8 mouse cellular contexts compared by ENCODE assay signal in the genomic region with DNA sequence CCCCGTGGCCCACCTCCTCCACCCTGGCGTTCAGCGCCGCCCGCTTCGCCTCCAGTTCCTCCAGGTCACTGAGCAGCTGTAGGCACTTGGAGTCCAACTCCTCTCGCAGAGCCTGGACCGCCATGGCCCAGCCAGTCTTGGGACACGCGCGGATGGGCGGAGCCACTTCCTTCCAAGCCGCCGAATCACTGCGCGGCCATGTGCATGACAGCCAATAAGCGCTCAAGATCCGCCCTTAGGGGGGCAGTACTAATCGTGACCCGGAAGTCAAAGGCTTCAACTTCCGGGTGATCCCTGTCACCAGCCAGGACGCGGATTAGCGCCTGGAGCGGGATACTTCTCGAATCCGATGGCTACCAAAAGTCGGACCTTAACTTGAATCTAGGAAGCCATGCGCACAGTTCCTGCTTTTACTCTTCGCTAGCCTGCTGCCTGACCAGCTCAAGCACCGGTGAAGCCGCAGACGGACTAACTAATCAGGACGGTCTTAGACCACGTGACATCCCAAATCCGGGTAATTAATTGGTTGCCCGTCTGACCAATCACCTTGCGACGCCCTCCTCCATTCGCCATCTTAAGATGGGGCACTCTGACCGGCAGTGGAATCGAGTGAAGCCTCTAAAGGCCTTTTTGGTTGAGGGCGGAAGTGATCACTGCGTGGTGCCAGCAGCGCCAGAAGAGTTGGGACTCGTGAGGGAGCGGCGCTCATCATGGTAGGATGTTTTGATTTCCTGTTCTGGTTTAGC. TPM values are rescaled to one million over a fixed set of nuclear protein-coding genes. Genes with fewer than 3 reads are reported as not detected.
DNase-seq lines count a peak whose midpoint lies in the region; ATAC-seq lines count a peak whose summit lies in the region.

Gene Ccdc115, minus strand, starts transcription at position 458 of the 746 bp plus-strand sequence.
Gene Imp4, plus strand, starts transcription at position 637 of the 746 bp plus-strand sequence.

- no peaks in the 10 kb centered on the region for H3K27me3 ChIP-seq in lung, embryonic 16.5 days (ENCODE audit: control insufficient read depth, insufficient read depth, low read depth, low read length)

- under 1% methylated on average over 48 of the region's 48 CpGs for WGBS in lung, embryonic 16.5 days

- peak within 1 kb of the TSS; percentile 87 for H3K4me3 ChIP-seq in lung, embryonic 16.5 days (ENCODE audit: low read length)

- H3K9ac ChIP-seq in lung, embryonic 16.5 days (ENCODE audit: low read length) = peak within 1 kb of the TSS; percentile 77

- peak; percentile 92 to 93 for ATAC-seq in hematopoietic stem cell, adult 5-6 weeks (replicated peaks in 1 of 2; ENCODE audit: insufficient read depth in 1 of 2, low FRiP score in 2 of 2, low TSS enrichment in 1 of 2, low read depth in 1 of 2, poor library complexity in 2 of 2, severe bottlenecking in 2 of 2)
- ATAC-seq in lung, embryonic 16.5 days (ENCODE audit: low read depth) = peak; percentile 96

- H3K9me3 ChIP-seq in lung, embryonic 16.5 days (ENCODE audit: control insufficient read depth, low read length) = no peaks in the 10 kb centered on the region

- peak within 1 kb of the TSS; percentile 60 for H3K27ac ChIP-seq in lung, embryonic 16.5 days (ENCODE audit: low read length)

- peaks cover 13% of the 10 kb centered on the region for H3K4me1 ChIP-seq in lung, embryonic 16.5 days (replicated peaks; ENCODE audit: control insufficient read depth, insufficient read depth, low read length)

- peaks cover 24% of the 10 kb centered on the region for H3K36me3 ChIP-seq in lung, embryonic 16.5 days (ENCODE audit: control insufficient read depth, insufficient read depth, low read length)

- peak within 1 kb of the TSS; percentile 86 for H3K4me2 ChIP-seq in lung, embryonic 16.5 days (ENCODE audit: low read depth, low read length)

- peak; percentile 99 for DNase-seq in MEL-GATA-1-ER (ENCODE audit: extremely low read depth, low read depth)
- DNase-seq in cerebellum, adult 8-10 months = peak; percentile 93
- DNase-seq in forelimb bud, embryonic 11.5 days (ENCODE audit: low read depth, low spot score) = peak; percentile 99
- peak; percentile 97 for DNase-seq in layer of hippocampus, adult 9-10 months (ENCODE audit: low spot score)
- DNase-seq in ovary, postnatal 10 days (ENCODE audit: low spot score) = peak; percentile 89
- DNase-seq in thymus, postnatal 10 days (ENCODE audit: low spot score in 2 of 2) = peak; percentile 91 to 92

RNA-seq across cellular contexts. Expression of gene Ccdc115, which starts in this region (rescaled TPM):
- 49.9 and 52.8 TPM in 2 replicates for total RNA-seq in hematopoietic stem cell, adult 5-6 weeks (2017)
- polyA plus RNA-seq in lung, embryonic 16.5 days (2015; fragmentation: Nextera tagmentation; extraction: Ambion mirVana) = 50.8 and 54.6 TPM in 2 replicates

RNA-seq across cellular contexts. Expression of gene Imp4, which starts in this region (rescaled TPM):
- 23.6 and 36.7 TPM in 2 replicates for total RNA-seq in hematopoietic stem cell, adult 5-6 weeks (2017)
- 73.8 and 79.4 TPM in 2 replicates for polyA plus RNA-seq in lung, embryonic 16.5 days (2015; fragmentation: Nextera tagmentation; extraction: Ambion mirVana)

Comparison
In these comparisons a context has a peak if more than half of its experiments do, and no peak if none do; other contexts are left out.
1. Peak in every context shown above with its lines: DNase-seq, ATAC-seq, H3K4me3 ChIP-seq and H3K27ac ChIP-seq.